Mouse (Mus musculus): Measurements from ENCODE around the gene Itgav.

- TF ChIP-seq POLR2A (IDR thresholded peaks at IDR 0.05; ENCODE audit: insufficient read depth, low read depth, low read length) (no peak), CTCF (IDR thresholded peaks at IDR 0.05; ENCODE audit: insufficient read depth, low read depth, low read length) (no peak)
Observed at GRCm38 (mm10) chr2:83748581-83749118, 24.5 kb downstream of the Itgav start.

Measured in olfactory bulb, adult 2 months (tissue).